Mouse (Mus musculus): ENCODE measurements around the gene Uckl1. TPM values are rescaled to one million over a fixed set of nuclear protein-coding genes. Genes with fewer than 3 reads are reported as not detected.

Uckl1 gene
- total RNA-seq, 2 experiments from 2014 or later, result 54.2 to 63.3 TPM

GRCm38 (mm10) chr2:181590471-181590870 is 5.8 kb upstream of the Uckl1 start:
- no peak for DNase-seq (ENCODE audit: low spot score in 2 of 2)

GRCm38 (mm10) chr2:181589732-181590105 is 5.0 kb upstream of the Uckl1 start:
- no peak for DNase-seq (ENCODE audit: low spot score in 2 of 2)

GRCm38 (mm10) chr2:181589011-181589731 is 4.5 kb upstream of the Uckl1 start:
- no peak for DNase-seq (ENCODE audit: low spot score in 2 of 2)

GRCm38 (mm10) chr2:181588229-181588780 is 3.6 kb upstream of the Uckl1 start:
- no peak for DNase-seq (ENCODE audit: low spot score in 2 of 2)

- no peak for DNase-seq (ENCODE audit: low spot score in 2 of 2)
Measured at GRCm38 (mm10) chr2:181587796-181588195, 3.1 kb upstream of the Uckl1 start.

- no peak for DNase-seq (ENCODE audit: low spot score in 2 of 2)
Measured at GRCm38 (mm10) chr2:181586124-181586523, 1.4 kb upstream of the Uckl1 start.

GRCm38 (mm10) chr2:181585506-181585905 is 814 bp upstream of the Uckl1 start:
- no peak for DNase-seq (ENCODE audit: low spot score in 2 of 2)

GRCm38 (mm10) chr2:181583460-181584257 is 1.0 kb downstream of the Uckl1 start:
- DNase-seq (ENCODE audit: low spot score in 2 of 2), result no peak

GRCm38 (mm10) chr2:181582939-181583338 is 1.8 kb downstream of the Uckl1 start:
- no peak for DNase-seq (ENCODE audit: low spot score in 2 of 2)

GRCm38 (mm10) chr2:181582358-181582757 is 2.3 kb downstream of the Uckl1 start:
- no peak for DNase-seq (ENCODE audit: low spot score in 2 of 2)

- peak; percentile 78 to 90 for DNase-seq (ENCODE audit: low spot score in 2 of 2)
Measured at GRCm38 (mm10) chr2:181581402-181582120, 3.1 kb downstream of the Uckl1 start.

GRCm38 (mm10) chr2:181581016-181581401 is 3.7 kb downstream of the Uckl1 start:
- peak in 1 of 2 experiments; percentile 82 for DNase-seq (ENCODE audit: low spot score in 2 of 2)

- DNase-seq (ENCODE audit: low spot score in 2 of 2), result no peak
Measured at GRCm38 (mm10) chr2:181580131-181580772, 4.4 kb downstream of the Uckl1 start.

- DNase-seq (ENCODE audit: low spot score in 2 of 2), result no peak
Measured at GRCm38 (mm10) chr2:181579681-181580080, 5.0 kb downstream of the Uckl1 start.

GRCm38 (mm10) chr2:181578790-181579618 is 5.7 kb downstream of the Uckl1 start:
- no peak for DNase-seq (ENCODE audit: low spot score in 2 of 2)

- no peak for DNase-seq (ENCODE audit: low spot score in 2 of 2)
Measured at GRCm38 (mm10) chr2:181577981-181578581, 6.6 kb downstream of the Uckl1 start.

GRCm38 (mm10) chr2:181577126-181577525 is 7.6 kb downstream of the Uckl1 start:
- DNase-seq (ENCODE audit: low spot score in 2 of 2), result no peak

GRCm38 (mm10) chr2:181576613-181577012 is 8.1 kb downstream of the Uckl1 start:
- DNase-seq (ENCODE audit: low spot score in 2 of 2), result no peak

GRCm38 (mm10) chr2:181574921-181575545 is 9.7 kb downstream of the Uckl1 start:
- DNase-seq (ENCODE audit: low spot score in 2 of 2), result no peak
